Mouse (Mus musculus) c-Kit-positive CD71-positive TER-119-negative erythroid progenitor cells, embryonic 14.5 days (primary cell): ENCODE measurements around the gene Mks1.
"Not testable (repeated sequence)": the region's sequence is repeated elsewhere in the genome, so short reads cannot be mapped to it uniquely, and the experiment has no call there.

ENCODE experiments used
- DNase-seq: peaks from one replicate; pipeline ENCODE4 v3.0.0-alpha.2; 2013; ENCODE audit warnings: low read depth

Gene Mks1

GRCm38 (mm10) chr11:87852690-87853596 is at the start of gene Mks1:
Mks1 (plus strand) TSS chr11:87853215.
- DNase-seq: peak; percentile 83

- DNase-seq: peak; percentile 37
Observed at GRCm38 (mm10) chr11:87805448-87805847, 47.6 kb upstream of the Mks1 start.

- DNase-seq: no peak
Observed at GRCm38 (mm10) chr11:87807433-87807832, 45.6 kb upstream of the Mks1 start.

- no peak for DNase-seq
Observed at GRCm38 (mm10) chr11:87808236-87808635, 44.8 kb upstream of the Mks1 start.

- no peak for DNase-seq
Observed at GRCm38 (mm10) chr11:87811396-87811795, 41.6 kb upstream of the Mks1 start.

- DNase-seq: no peak
Observed at GRCm38 (mm10) chr11:87814831-87815230, 38.2 kb upstream of the Mks1 start.

GRCm38 (mm10) chr11:87816707-87817442 is 36.1 kb upstream of the Mks1 start:
- DNase-seq: no peak

- DNase-seq: no peak
Observed at GRCm38 (mm10) chr11:87817443-87817773, 35.6 kb upstream of the Mks1 start.

- DNase-seq: no peak
Observed at GRCm38 (mm10) chr11:87821502-87821901, 31.5 kb upstream of the Mks1 start.

- no peak for DNase-seq
Observed at GRCm38 (mm10) chr11:87828239-87828900, 24.6 kb upstream of the Mks1 start, which contains the start of gene Lpo. Lpo (minus strand) TSS chr11:87828289.

- no peak for DNase-seq
Observed at GRCm38 (mm10) chr11:87840676-87841075, 12.3 kb upstream of the Mks1 start.

GRCm38 (mm10) chr11:87841436-87841835 is 11.6 kb upstream of the Mks1 start:
- DNase-seq: no peak

- DNase-seq: no peak
Observed at GRCm38 (mm10) chr11:87846968-87847600, 5.9 kb upstream of the Mks1 start.

GRCm38 (mm10) chr11:87847884-87848283 is 5.1 kb upstream of the Mks1 start:
- no peak for DNase-seq

- DNase-seq: no peak
Observed at GRCm38 (mm10) chr11:87853597-87853954, 561 bp downstream of the Mks1 start.

GRCm38 (mm10) chr11:87854550-87854949 is 1.5 kb downstream of the Mks1 start:
- DNase-seq: no peak

- no peak for DNase-seq
Observed at GRCm38 (mm10) chr11:87859273-87859672, 6.3 kb downstream of the Mks1 start.

GRCm38 (mm10) chr11:87860426-87860825 is 7.4 kb downstream of the Mks1 start:
- DNase-seq: no peak

GRCm38 (mm10) chr11:87862805-87863204 is 9.8 kb downstream of the Mks1 start:
- no peak for DNase-seq

GRCm38 (mm10) chr11:87866891-87867290 is 13.9 kb downstream of the Mks1 start:
- DNase-seq: not testable (repeated sequence)

- DNase-seq: no peak
Observed at GRCm38 (mm10) chr11:87870096-87870495, 17.1 kb downstream of the Mks1 start.

- no peak for DNase-seq
Observed at GRCm38 (mm10) chr11:87871766-87872165, 18.8 kb downstream of the Mks1 start.
